Mouse (Mus musculus): Measurements from ENCODE around the gene Aebp2. TPM values are rescaled to one million over a fixed set of nuclear protein-coding genes. Genes with fewer than 3 reads are reported as not detected.
A peak's percentile ranks its signal among the peaks of the same experiment; 100 is the strongest.

Gene Aebp2
- polyA plus RNA-seq, 2 experiments, result 23.3 to 67.4 TPM

DNA sequence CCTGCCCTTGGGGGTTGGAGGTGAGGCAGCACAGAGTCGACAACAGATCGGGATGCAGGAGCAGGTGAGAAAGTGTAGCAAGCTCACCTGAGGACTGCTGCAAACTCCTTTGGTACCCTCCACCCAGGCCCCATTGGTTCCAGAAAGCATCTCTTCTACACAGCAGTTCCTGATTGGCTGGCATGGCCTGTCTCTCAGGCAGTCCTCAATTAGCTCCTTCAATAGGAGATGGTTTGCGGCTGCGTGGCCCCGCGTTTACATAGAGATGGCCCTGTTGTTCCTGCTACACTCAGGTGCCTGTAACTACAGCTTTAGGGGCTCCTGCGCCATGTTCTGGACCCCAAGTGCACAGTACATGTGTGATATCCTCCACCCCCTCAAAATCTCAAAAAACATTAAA, 58.2 kb downstream of the Aebp2 start:
- no peaks in the 10 kb centered on the region for H3K36me3 ChIP-seq (ENCODE audit: control insufficient read depth, insufficient read depth, low read length)
- WGBS, result 70% methylated on average over 7 of the region's 7 CpGs
- peaks cover 51% of the 10 kb centered on the region for H3K4me1 ChIP-seq (ENCODE audit: control insufficient read depth, insufficient read depth, low read length)
- no peak overlapping the region for H3K27ac ChIP-seq (replicated peaks; ENCODE audit: low read depth, low read length)
- no peak for ATAC-seq (ENCODE audit: low FRiP score, low read depth)
- no peaks in the 10 kb centered on the region for H3K27me3 ChIP-seq (ENCODE audit: control insufficient read depth, insufficient read depth, low read length)
- no peak for DNase-seq (ENCODE audit: low spot score)
- H3K9ac ChIP-seq (ENCODE audit: low read depth, low read length, severe bottlenecking), result no peak overlapping the region
- H3K9me3 ChIP-seq (ENCODE audit: control insufficient read depth, low read length), result no peaks in the 10 kb centered on the region
- no peak overlapping the region for H3K4me2 ChIP-seq (replicated peaks; ENCODE audit: low read depth, low read length, severe bottlenecking)
- H3K4me3 ChIP-seq (replicated peaks; ENCODE audit: low read length), result no peak overlapping the region
- TF ChIP-seq POLR2A (IDR thresholded peaks at IDR 0.05; ENCODE audit: borderline replicate concordance, extremely low read depth, insufficient read depth, insufficient read length), result no peak

DNA sequence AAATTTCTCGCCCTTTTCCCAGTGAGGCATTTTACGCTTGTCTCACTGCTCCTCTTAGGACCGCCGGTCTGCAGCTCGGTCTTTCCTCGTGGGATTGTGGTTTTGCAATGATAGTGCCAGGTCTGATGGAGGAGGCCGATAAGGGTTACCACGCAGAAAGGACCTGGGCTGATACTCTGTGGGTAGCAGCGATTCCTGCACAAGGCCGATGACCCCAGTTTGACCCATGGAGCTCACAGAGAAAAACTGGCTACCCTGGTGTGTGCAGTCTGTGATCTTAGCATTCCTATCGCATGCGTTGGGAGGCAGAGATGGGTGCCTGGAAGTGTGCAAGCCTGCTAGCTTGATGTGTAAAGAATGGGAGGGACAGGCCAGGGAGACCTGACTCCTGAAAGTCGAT, 60.4 kb downstream of the Aebp2 start:
- H3K27me3 ChIP-seq (ENCODE audit: control insufficient read depth, insufficient read depth, low read length), result no peaks in the 10 kb centered on the region
- H3K9ac ChIP-seq (ENCODE audit: low read depth, low read length, severe bottlenecking), result no peak overlapping the region
- no peaks in the 10 kb centered on the region for H3K36me3 ChIP-seq (ENCODE audit: control insufficient read depth, insufficient read depth, low read length)
- H3K4me3 ChIP-seq (replicated peaks; ENCODE audit: low read length), result no peak overlapping the region
- peak; percentile 46 for ATAC-seq (ENCODE audit: low FRiP score, low read depth)
- H3K4me2 ChIP-seq (replicated peaks; ENCODE audit: low read depth, low read length, severe bottlenecking), result no peak overlapping the region
- H3K27ac ChIP-seq (replicated peaks; ENCODE audit: low read depth, low read length), result peak overlapping the region; percentile 55; the same call in 1 of the 2 replicates
- WGBS, result 28% methylated on average over 13 of the region's 13 CpGs
- DNase-seq (ENCODE audit: low spot score), result no peak
- no peak for TF ChIP-seq POLR2A (IDR thresholded peaks at IDR 0.05; ENCODE audit: borderline replicate concordance, extremely low read depth, insufficient read depth, insufficient read length)
- peaks cover 40% of the 10 kb centered on the region for H3K4me1 ChIP-seq (ENCODE audit: control insufficient read depth, insufficient read depth, low read length)
- no peaks in the 10 kb centered on the region for H3K9me3 ChIP-seq (ENCODE audit: control insufficient read depth, low read length)

DNA sequence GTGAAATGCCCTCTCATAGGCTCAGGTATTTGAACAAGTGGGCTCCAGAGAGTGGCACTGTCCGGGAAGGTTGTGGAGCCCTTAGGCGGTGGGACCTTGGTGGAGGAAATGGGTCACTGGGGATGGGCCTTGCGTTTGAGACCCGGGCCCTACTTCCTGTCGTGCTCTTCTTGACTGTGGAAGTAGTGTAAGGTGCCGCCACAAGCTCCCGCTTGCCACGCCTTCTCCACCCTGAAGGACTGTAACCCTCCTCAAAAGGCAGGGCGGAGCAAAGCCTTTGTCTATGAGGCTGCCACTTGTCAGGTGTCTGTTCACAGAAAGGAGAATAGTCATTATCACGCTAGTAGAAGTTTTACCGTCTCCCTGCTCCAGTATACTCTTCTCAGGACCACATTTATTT, 61.9 kb downstream of the Aebp2 start:
- TF ChIP-seq POLR2A (IDR thresholded peaks at IDR 0.05; ENCODE audit: borderline replicate concordance, extremely low read depth, insufficient read depth, insufficient read length), result no peak

DNA sequence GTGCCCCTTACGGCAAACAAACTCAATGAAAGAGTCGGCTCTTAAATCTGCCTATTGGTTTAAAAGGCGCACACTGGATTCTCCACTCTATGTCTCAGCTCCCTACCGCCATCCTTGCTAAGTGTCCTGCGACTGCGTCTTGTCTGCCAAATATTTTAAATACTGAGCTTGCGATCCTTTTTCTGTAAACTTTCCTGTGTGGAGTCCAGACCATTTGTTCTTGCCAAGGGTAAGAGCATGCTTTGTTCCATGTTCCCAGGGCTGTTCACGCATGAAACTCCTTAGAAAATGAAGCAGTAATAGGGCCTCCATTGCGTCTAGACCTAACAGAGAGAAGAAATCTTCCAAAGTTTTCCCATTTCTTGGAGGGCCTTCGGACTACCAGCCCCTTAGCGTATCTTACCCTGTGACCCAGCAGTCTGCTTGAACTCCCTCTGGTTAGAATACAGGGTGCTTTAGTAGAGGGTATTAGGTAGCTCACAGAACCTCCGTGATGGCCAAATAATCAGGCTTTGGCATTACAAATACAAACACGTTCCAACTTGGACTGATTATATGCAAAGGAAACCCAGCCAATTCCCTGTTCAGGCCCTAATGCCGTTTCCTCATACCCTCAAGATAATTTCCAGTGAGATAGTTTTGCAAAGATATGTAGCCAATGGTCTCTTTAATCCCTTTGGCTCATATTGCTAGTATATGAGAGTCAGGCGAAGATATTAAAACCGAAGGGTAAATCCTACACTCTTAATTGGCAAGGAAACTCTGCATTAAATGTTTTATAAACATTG, 67.3 kb downstream of the Aebp2 start:
- Histone ChIP-seq H3K9ac (ENCODE audit: low read depth, low read length, severe bottlenecking) (no peak overlapping the region), H3K4me1 (ENCODE audit: control insufficient read depth, insufficient read depth, low read length) (peaks cover 27% of the 10 kb centered on the region), H3K36me3 (ENCODE audit: control insufficient read depth, insufficient read depth, low read length) (no peaks in the 10 kb centered on the region), H3K9me3 (ENCODE audit: control insufficient read depth, low read length) (no peaks in the 10 kb centered on the region), H3K4me3 (replicated peaks; ENCODE audit: low read length) (no peak overlapping the region), H3K27me3 (ENCODE audit: control insufficient read depth, insufficient read depth, low read length) (no peaks in the 10 kb centered on the region), H3K4me2 (replicated peaks; ENCODE audit: low read depth, low read length, severe bottlenecking) (no peak overlapping the region), H3K27ac (replicated peaks; ENCODE audit: low read depth, low read length) (peak overlapping the region; percentile 76)
- DNase-seq (ENCODE audit: low spot score) (peak; percentile 86), ATAC-seq (ENCODE audit: low FRiP score, low read depth) (peak; percentile 75)
- TF ChIP-seq POLR2A (IDR thresholded peaks at IDR 0.05; ENCODE audit: borderline replicate concordance, extremely low read depth, insufficient read depth, insufficient read length), result no peak
- 63% methylated on average over 16 of the region's 16 CpGs for WGBS

More for the DNA sequence above, 61.9 kb downstream of the Aebp2 start:
- 89% methylated on average over 11 of the region's 11 CpGs for WGBS
- peaks cover 30% of the 10 kb centered on the region for H3K4me1 ChIP-seq (ENCODE audit: control insufficient read depth, insufficient read depth, low read length)
- H3K9me3 ChIP-seq (ENCODE audit: control insufficient read depth, low read length), result no peaks in the 10 kb centered on the region
- no peak overlapping the region; the same call in 1 of the 2 replicates for H3K27ac ChIP-seq (replicated peaks; ENCODE audit: low read depth, low read length)
- H3K4me2 ChIP-seq (replicated peaks; ENCODE audit: low read depth, low read length, severe bottlenecking), result no peak overlapping the region
- no peak for ATAC-seq (ENCODE audit: low FRiP score, low read depth)
- H3K27me3 ChIP-seq (ENCODE audit: control insufficient read depth, insufficient read depth, low read length), result no peaks in the 10 kb centered on the region
- no peak overlapping the region for H3K4me3 ChIP-seq (replicated peaks; ENCODE audit: low read length)
- H3K9ac ChIP-seq (ENCODE audit: low read depth, low read length, severe bottlenecking), result no peak overlapping the region
- H3K36me3 ChIP-seq (ENCODE audit: control insufficient read depth, insufficient read depth, low read length), result no peaks in the 10 kb centered on the region
- no peak for DNase-seq (ENCODE audit: low spot score)

DNA sequence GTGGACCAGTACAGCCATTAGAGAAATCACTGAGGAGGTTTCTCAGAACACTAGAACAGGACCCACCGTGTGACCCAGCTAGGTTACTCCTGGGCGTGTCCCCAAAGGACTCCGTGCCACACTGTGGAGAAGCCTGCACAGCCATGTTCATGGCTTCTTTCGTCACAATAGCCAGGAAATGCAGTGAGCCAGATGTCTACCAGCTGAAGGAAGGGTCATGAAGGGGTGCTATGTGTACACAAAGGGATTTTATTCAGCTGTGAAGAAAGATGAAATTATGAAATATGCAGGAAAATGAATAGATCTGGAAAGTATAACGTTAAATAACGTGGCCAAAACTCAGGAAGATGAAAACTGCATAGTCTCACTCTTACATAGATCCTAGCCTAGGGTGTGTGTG, 69.7 kb downstream of the Aebp2 start:
- TF ChIP-seq POLR2A (IDR thresholded peaks at IDR 0.05; ENCODE audit: borderline replicate concordance, extremely low read depth, insufficient read depth, insufficient read length), result no peak
- WGBS, result 74% methylated on average over 6 of the region's 6 CpGs
- DNase-seq (ENCODE audit: low spot score) (no peak), ATAC-seq (ENCODE audit: low FRiP score, low read depth) (no peak)
- Histone ChIP-seq H3K27ac (replicated peaks; ENCODE audit: low read depth, low read length) (no peak overlapping the region; the same call in 1 of the 2 replicates), H3K4me1 (ENCODE audit: control insufficient read depth, insufficient read depth, low read length) (peaks cover 45% of the 10 kb centered on the region), H3K36me3 (ENCODE audit: control insufficient read depth, insufficient read depth, low read length) (no peaks in the 10 kb centered on the region), H3K9me3 (ENCODE audit: control insufficient read depth, low read length) (no peaks in the 10 kb centered on the region), H3K4me3 (replicated peaks; ENCODE audit: low read length) (no peak overlapping the region), H3K27me3 (ENCODE audit: control insufficient read depth, insufficient read depth, low read length) (no peaks in the 10 kb centered on the region), H3K9ac (ENCODE audit: low read depth, low read length, severe bottlenecking) (no peak overlapping the region), H3K4me2 (replicated peaks; ENCODE audit: low read depth, low read length, severe bottlenecking) (no peak overlapping the region)

Data from limb, embryonic 14.5 days (tissue).